Mouse (Mus musculus): ENCODE results near the gene Slc29a4. TPM values are rescaled to one million over a fixed set of nuclear protein-coding genes. Genes with fewer than 3 reads are reported as not detected.

Slc29a4 gene
- total and polyA plus RNA-seq, 2 experiments from 2014 or later = 0.08 to 0.48 TPM

GRCm38 (mm10) chr5:142703569-142703968 lies 11.3 kb downstream of the Slc29a4 start:
- Histone ChIP-seq H3K27me3 (ENCODE audit: control insufficient read depth, insufficient read depth, low read length) (peaks cover 51% of the 10 kb centered on the region), H3K4me1 (ENCODE audit: control insufficient read depth, insufficient read depth) (no peaks in the 10 kb centered on the region), H3K27ac (ENCODE audit: low read depth) (no peak overlapping the region), H3K9ac (replicated peaks; ENCODE audit: low read depth, low read length) (no peak overlapping the region), H3K9me3 (replicated peaks; ENCODE audit: control insufficient read depth, low read length) (no peaks in the 10 kb centered on the region), H3K36me3 (replicated peaks; ENCODE audit: control insufficient read depth, insufficient read depth, low read length) (no peaks in the 10 kb centered on the region), H3K4me3 (ENCODE audit: low read depth, low read length) (no peak overlapping the region), H3K4me2 (ENCODE audit: low read depth, low read length) (no peak overlapping the region)
- ATAC-seq (ENCODE audit: insufficient read depth, low read depth) (no peak), DNase-seq (ENCODE audit: low spot score) (no peak)
- 59% methylated on average over 10 of the region's 10 CpGs for WGBS
- TF ChIP-seq CTCF (IDR thresholded peaks at IDR 0.05; ENCODE audit: low read depth) (no peak), EP300 (IDR thresholded peaks at IDR 0.05; ENCODE audit: low read depth) (no peak)

GRCm38 (mm10) chr5:142707709-142708108 lies 15.4 kb downstream of the Slc29a4 start:
- H3K9ac ChIP-seq (replicated peaks; ENCODE audit: low read depth, low read length) = no peak overlapping the region
- H3K9me3 ChIP-seq (replicated peaks; ENCODE audit: control insufficient read depth, low read length) = no peaks in the 10 kb centered on the region
- no peak for TF ChIP-seq EP300 (IDR thresholded peaks at IDR 0.05; ENCODE audit: low read depth)
- no peak for TF ChIP-seq CTCF (IDR thresholded peaks at IDR 0.05; ENCODE audit: low read depth)
- H3K4me2 ChIP-seq (ENCODE audit: low read depth, low read length) = no peak overlapping the region
- no peak for DNase-seq (ENCODE audit: low spot score)
- H3K4me1 ChIP-seq (ENCODE audit: control insufficient read depth, insufficient read depth) = no peaks in the 10 kb centered on the region
- 67% methylated on average over 5 of the region's 5 CpGs for WGBS
- ATAC-seq (ENCODE audit: insufficient read depth, low read depth) = no peak
- peaks cover 20% of the 10 kb centered on the region for H3K27me3 ChIP-seq (ENCODE audit: control insufficient read depth, insufficient read depth, low read length)
- H3K4me3 ChIP-seq (ENCODE audit: low read depth, low read length) = no peak overlapping the region
- no peaks in the 10 kb centered on the region for H3K36me3 ChIP-seq (replicated peaks; ENCODE audit: control insufficient read depth, insufficient read depth, low read length)
- H3K27ac ChIP-seq (ENCODE audit: low read depth) = no peak overlapping the region

DNA sequence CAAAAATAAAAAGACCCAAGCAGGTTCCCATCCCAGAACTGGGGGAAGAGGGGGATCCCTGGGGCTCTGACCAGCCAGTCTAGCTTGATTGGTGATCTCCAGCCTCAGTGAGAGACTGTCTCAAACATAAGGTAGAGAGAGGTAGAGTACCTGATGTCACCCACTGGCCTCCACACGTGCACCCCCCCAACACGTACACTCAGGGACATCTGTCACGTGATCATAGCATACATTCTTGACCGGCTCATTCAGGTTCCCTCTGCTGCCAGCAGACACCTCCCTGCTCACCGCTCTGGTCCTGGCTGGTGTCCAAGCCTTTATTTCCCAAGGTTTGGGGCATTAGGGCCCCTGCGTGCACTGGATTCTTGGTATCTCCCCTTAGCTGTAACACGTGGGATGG lies 17.1 kb downstream of the Slc29a4 start:
- Histone ChIP-seq H3K9ac (replicated peaks; ENCODE audit: low read depth, low read length) (no peak overlapping the region), H3K9me3 (replicated peaks; ENCODE audit: control insufficient read depth, low read length) (no peaks in the 10 kb centered on the region), H3K36me3 (replicated peaks; ENCODE audit: control insufficient read depth, insufficient read depth, low read length) (no peaks in the 10 kb centered on the region), H3K4me3 (ENCODE audit: low read depth, low read length) (no peak overlapping the region), H3K4me1 (ENCODE audit: control insufficient read depth, insufficient read depth) (no peaks in the 10 kb centered on the region), H3K27ac (ENCODE audit: low read depth) (no peak overlapping the region), H3K27me3 (ENCODE audit: control insufficient read depth, insufficient read depth, low read length) (peaks cover 3% of the 10 kb centered on the region), H3K4me2 (ENCODE audit: low read depth, low read length) (no peak overlapping the region)
- WGBS = 43% methylated on average over 7 of the region's 7 CpGs
- TF ChIP-seq EP300 (IDR thresholded peaks at IDR 0.05; ENCODE audit: low read depth) (no peak), CTCF (IDR thresholded peaks at IDR 0.05; ENCODE audit: low read depth) (no peak)
- ATAC-seq (ENCODE audit: insufficient read depth, low read depth) (no peak), DNase-seq (ENCODE audit: low spot score) (no peak)

DNA sequence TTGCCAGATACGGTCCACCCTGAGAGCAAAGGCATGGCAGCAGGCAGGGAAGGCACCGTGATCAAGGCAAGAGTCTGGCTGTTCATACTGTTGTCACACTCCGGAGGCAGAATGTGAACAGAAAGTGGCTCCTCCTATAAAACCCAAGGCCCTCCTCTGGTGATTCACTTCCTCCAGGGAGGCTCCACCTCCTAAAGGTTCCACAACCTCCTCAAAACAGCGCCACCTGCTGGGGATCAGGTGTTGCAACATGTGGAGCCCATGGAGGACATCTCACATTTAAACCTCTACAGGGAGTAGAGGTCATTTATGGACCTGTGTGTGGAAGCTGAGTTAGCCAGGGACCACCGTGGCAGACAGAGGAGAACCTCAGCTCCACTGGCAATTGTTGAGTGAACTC lies 20.1 kb downstream of the Slc29a4 start:
- Histone ChIP-seq H3K4me3 (ENCODE audit: low read depth, low read length) (no peak overlapping the region), H3K4me2 (ENCODE audit: low read depth, low read length) (no peak overlapping the region), H3K4me1 (ENCODE audit: control insufficient read depth, insufficient read depth) (no peaks in the 10 kb centered on the region), H3K9me3 (replicated peaks; ENCODE audit: control insufficient read depth, low read length) (no peaks in the 10 kb centered on the region), H3K27ac (ENCODE audit: low read depth) (no peak overlapping the region), H3K9ac (replicated peaks; ENCODE audit: low read depth, low read length) (no peak overlapping the region), H3K36me3 (replicated peaks; ENCODE audit: control insufficient read depth, insufficient read depth, low read length) (no peaks in the 10 kb centered on the region), H3K27me3 (ENCODE audit: control insufficient read depth, insufficient read depth, low read length) (no peaks in the 10 kb centered on the region)
- DNase-seq (ENCODE audit: low spot score) = no peak
- 84% methylated on average over 5 of the region's 5 CpGs for WGBS
- no peak for ATAC-seq (ENCODE audit: insufficient read depth, low read depth)
- TF ChIP-seq CTCF (IDR thresholded peaks at IDR 0.05; ENCODE audit: low read depth) (no peak), EP300 (IDR thresholded peaks at IDR 0.05; ENCODE audit: low read depth) (no peak)

- DNase-seq (ENCODE audit: low spot score) = no peak
- no peak for TF ChIP-seq CTCF (IDR thresholded peaks at IDR 0.05; ENCODE audit: low read depth)
- TF ChIP-seq EP300 (IDR thresholded peaks at IDR 0.05; ENCODE audit: low read depth) = no peak
- ATAC-seq (ENCODE audit: insufficient read depth, low read depth) = no peak
These were observed 21.7 kb downstream of the Slc29a4 start for GRCm38 (mm10) chr5:142713966-142714365.

GRCm38 (mm10) chr5:142715059-142715458 lies 22.7 kb downstream of the Slc29a4 start:
- H3K9ac ChIP-seq (replicated peaks; ENCODE audit: low read depth, low read length) = no peak overlapping the region
- no peaks in the 10 kb centered on the region for H3K36me3 ChIP-seq (replicated peaks; ENCODE audit: control insufficient read depth, insufficient read depth, low read length)
- H3K4me2 ChIP-seq (ENCODE audit: low read depth, low read length) = no peak overlapping the region
- WGBS = 74% methylated on average over 9 of the region's 9 CpGs
- no peaks in the 10 kb centered on the region for H3K27me3 ChIP-seq (ENCODE audit: control insufficient read depth, insufficient read depth, low read length)
- no peak for DNase-seq (ENCODE audit: low spot score)
- no peak overlapping the region for H3K27ac ChIP-seq (ENCODE audit: low read depth)
- TF ChIP-seq CTCF (IDR thresholded peaks at IDR 0.05; ENCODE audit: low read depth) (no peak), EP300 (IDR thresholded peaks at IDR 0.05; ENCODE audit: low read depth) (no peak)
- no peaks in the 10 kb centered on the region for H3K4me1 ChIP-seq (ENCODE audit: control insufficient read depth, insufficient read depth)
- H3K4me3 ChIP-seq (ENCODE audit: low read depth, low read length) = no peak overlapping the region
- no peak for ATAC-seq (ENCODE audit: insufficient read depth, low read depth)
- H3K9me3 ChIP-seq (replicated peaks; ENCODE audit: control insufficient read depth, low read length) = no peaks in the 10 kb centered on the region

More at GRCm38 (mm10) chr5:142713966-142714365, 21.7 kb downstream of the Slc29a4 start:
- 70% methylated on average over 10 of the region's 10 CpGs for WGBS
- no peaks in the 10 kb centered on the region for H3K4me1 ChIP-seq (ENCODE audit: control insufficient read depth, insufficient read depth)
- H3K4me2 ChIP-seq (ENCODE audit: low read depth, low read length) = no peak overlapping the region
- no peak overlapping the region for H3K9ac ChIP-seq (replicated peaks; ENCODE audit: low read depth, low read length)
- no peak overlapping the region for H3K27ac ChIP-seq (ENCODE audit: low read depth)
- no peak overlapping the region for H3K4me3 ChIP-seq (ENCODE audit: low read depth, low read length)
- H3K9me3 ChIP-seq (replicated peaks; ENCODE audit: control insufficient read depth, low read length) = no peaks in the 10 kb centered on the region
- no peaks in the 10 kb centered on the region for H3K27me3 ChIP-seq (ENCODE audit: control insufficient read depth, insufficient read depth, low read length)
- H3K36me3 ChIP-seq (replicated peaks; ENCODE audit: control insufficient read depth, insufficient read depth, low read length) = no peaks in the 10 kb centered on the region

All from heart, postnatal 0 days (tissue).